Mouse (Mus musculus) liver, postnatal 0 days (tissue): ENCODE results near the gene Tox2.

ENCODE experiments used
- CTCF ChIP-seq: sonication (generic); IDR thresholded peaks from 2 replicates; pipeline ENCODE4 v1.5.1; 2016; ENCODE audit warnings: antibody characterized with exemption, low read depth
- EP300 ChIP-seq: IDR thresholded peaks from 2 replicates; pipeline ENCODE4 v1.6.1; 2016; ENCODE audit warnings: antibody characterized with exemption, low read depth, mild to moderate bottlenecking

GRCm38 (mm10) chr2:163362940-163363921, 160.3 kb downstream of the Tox2 start:
- TF ChIP-seq CTCF (no peak), EP300 (0 out of 2 replicates have a peak, but pooled peaks have one; percentile 12)
